Mouse (Mus musculus) heart, postnatal 25 days (tissue): ENCODE data around the gene Grin2a. TPM values are rescaled to one million over a fixed set of nuclear protein-coding genes. Genes with fewer than 3 reads are reported as not detected.

Experiments used
- DNase-seq: peaks from one replicate; pipeline ENCODE4 v3.0.0; 2022; ENCODE audit warnings: low spot score
- intact Hi-C: fragments of 180-260 bp; cut with DNase I; formaldehyde crosslinking; loops from one replicate; pipeline ENCODE4 v1.15.1; 2025
- total RNA-seq, 2 experiments: library from RNA; stranded (reverse); gene quantifications; 2 replicates each; pipeline ENCODE4 v1.2.3; 2021

The Grin2a gene
- total RNA-seq, 2 experiments from 2014 or later: 0.05 to 0.08 TPM

- intact Hi-C loops: no loop called here
- no peak for DNase-seq
Observed at GRCm38 (mm10) chr16:9561816-9562215, 433.5 kb downstream of the Grin2a start.

- DNase-seq: no peak
- intact Hi-C loops: no loop called here
Observed at GRCm38 (mm10) chr16:9535196-9535595, 460.2 kb downstream of the Grin2a start.

- intact Hi-C loops: no loop called here
- DNase-seq: no peak
Observed at GRCm38 (mm10) chr16:9533564-9534332, 461.6 kb downstream of the Grin2a start.

GRCm38 (mm10) chr16:9532843-9533532 is 462.4 kb downstream of the Grin2a start:
- no peak for DNase-seq
- intact Hi-C loops: no loop called here

GRCm38 (mm10) chr16:9527214-9527613 is 468.1 kb downstream of the Grin2a start:
- intact Hi-C loops: no loop called here
- no peak for DNase-seq

GRCm38 (mm10) chr16:9523314-9523713 is 472.0 kb downstream of the Grin2a start:
- DNase-seq: no peak
- intact Hi-C loops: no loop called here

Other genes starting within 250 kb of the Grin2a start
- not detected for gene Rpl39l, start 174.7 kb upstream of the Grin2a start, total RNA-seq
- not detected for gene Atf7ip2, start 197.2 kb upstream of the Grin2a start, total RNA-seq